Mouse (Mus musculus) lung, postnatal 14 days (tissue): ENCODE measurements around the gene Slc4a10.
"Not testable (repeated sequence)": the region's sequence is repeated elsewhere in the genome, so short reads cannot be mapped to it uniquely, and the experiment has no call there.

Source experiments
- DNase-seq: peaks from one replicate; pipeline ENCODE4 v3.0.0; 2021

Gene Slc4a10

DNA sequence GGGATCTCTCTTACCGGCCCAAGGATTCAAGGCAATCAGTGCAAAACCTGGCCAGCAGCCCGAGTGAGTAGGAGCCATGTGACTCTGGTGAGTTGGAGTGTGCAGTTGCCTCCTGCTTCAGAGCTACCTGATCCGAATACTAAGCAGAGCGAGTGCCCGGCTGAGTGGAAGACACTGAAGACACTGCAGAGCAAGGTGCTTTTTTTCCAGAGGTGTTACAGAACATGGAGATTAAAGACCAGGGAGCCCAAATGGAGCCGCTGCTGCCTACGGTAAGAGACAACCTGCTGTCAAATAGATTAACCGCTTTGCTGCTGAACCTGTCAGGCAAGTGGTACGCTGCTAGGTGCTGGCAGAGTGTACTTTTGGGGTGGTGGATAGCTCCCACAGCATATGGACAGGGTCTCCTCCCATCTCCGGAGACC, at the start of gene Slc4a10:
Gene Slc4a10, plus strand, starts transcription at position 42 of the 425 bp plus-strand sequence.
- no peak for DNase-seq

DNA sequence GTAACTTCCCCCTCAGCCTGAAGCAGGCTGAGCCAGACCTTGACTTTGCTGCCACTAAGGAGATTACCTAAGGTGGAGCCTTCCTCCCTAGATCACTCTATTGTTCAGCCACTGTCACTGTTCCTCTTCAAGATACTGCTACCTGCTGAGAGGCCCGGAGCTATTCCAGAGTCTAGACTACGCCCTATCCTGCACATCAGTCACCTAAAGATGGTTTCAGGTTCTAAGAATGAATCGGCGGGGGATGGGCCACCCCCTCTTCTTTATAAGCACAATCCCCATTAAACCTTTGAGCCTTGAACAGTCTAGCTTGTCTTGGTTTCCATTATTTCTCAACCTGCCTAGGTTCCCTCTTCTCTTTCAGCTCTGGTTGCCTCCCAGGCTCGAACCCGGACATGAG, 45.0 kb upstream of the Slc4a10 start:
- DNase-seq = not testable (repeated sequence)

DNA sequence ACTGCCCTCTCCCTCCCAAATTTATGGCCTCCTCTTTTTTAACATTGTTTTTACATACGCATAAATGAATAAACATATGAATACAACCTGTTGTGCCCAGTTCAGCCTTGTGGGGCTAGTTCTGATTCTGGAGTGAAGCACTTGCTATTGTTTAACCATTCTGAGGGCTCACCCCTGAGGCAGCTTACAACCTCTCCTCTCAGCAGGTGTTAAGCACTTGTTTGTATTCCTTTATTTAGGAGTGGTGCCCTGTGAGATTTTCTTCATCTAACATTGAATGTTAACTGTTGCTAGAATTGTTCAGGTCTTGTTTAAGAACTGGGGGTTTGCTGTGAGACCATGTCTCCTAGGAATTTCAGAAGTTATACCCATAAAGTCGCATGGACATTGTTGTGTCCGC, 28.1 kb upstream of the Slc4a10 start:
- DNase-seq = no peak

DNA sequence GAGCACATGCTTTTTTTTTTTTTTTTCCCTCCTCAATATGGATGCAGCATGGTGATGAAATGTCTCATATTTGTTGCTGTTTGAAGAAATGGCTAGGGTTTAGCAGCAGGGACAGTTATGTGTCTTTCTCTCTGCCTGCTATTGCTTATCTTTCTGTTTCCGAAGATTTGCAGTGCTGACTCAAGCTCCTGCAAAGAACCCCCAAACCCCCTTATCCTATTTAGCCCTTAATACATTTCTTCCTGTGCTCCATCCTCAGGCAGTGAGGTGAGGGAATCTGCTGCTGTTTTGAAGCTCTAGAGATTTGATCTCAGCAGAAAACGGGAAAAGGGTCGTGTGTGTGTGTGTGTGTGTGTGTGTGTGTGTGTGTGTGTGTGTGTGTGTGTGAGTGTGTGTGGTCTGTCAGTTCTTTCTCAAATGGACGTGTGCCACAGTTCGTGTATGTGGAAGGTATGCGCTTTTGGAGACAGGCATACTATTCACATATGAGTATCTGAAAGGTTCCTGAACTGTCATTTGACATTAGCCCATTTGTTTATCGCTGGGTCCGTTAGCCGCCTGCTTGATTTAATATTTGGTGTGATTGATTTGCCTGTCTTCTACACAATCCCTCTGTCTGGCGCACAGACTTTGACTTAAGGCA, 720 bp downstream of the Slc4a10 start:
- no peak for DNase-seq

DNA sequence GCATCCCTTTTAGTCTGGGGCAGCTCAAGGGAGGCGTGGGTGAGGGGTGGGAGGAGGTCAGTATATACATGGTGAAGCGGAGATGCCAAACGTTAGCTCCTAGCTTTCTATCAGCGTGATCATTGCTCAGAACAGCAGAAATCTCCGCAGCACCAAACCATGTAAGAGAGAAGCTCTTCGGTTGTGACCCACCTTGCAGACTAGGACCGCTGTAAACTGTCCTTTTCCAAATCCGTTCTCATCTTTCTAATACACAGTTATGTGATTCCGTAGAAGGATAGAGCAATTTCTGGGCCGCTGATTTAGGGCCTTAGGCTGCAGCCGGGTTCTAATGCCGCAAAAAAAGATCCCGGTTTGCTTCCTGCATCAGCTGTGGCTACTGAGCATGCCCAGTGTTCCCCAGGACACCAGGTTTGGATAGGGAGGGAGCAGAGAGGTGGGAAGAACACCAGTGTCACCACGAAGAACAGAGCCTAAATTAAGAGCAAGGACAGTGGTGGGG, 1.3 kb downstream of the Slc4a10 start:
- no peak for DNase-seq

DNA sequence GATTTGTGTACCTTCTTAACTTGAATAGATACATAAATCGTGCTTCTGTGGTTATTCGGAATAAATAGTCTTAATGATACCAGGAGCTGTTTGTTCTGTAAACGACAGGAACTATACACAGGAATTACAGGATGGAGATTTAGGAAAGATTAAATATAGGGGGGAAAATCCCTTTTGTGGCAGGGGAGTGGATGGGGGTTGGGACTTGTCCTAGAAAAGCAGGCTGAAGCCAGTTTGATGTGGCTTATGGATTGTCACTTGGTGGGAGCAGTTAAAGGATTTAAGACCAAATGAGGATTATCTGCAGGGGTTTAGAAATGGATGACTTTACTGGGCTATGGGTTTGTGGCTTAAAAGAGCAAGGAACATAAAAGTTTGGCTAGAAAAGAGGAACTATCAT, 1.9 kb downstream of the Slc4a10 start:
- DNase-seq = no peak

DNA sequence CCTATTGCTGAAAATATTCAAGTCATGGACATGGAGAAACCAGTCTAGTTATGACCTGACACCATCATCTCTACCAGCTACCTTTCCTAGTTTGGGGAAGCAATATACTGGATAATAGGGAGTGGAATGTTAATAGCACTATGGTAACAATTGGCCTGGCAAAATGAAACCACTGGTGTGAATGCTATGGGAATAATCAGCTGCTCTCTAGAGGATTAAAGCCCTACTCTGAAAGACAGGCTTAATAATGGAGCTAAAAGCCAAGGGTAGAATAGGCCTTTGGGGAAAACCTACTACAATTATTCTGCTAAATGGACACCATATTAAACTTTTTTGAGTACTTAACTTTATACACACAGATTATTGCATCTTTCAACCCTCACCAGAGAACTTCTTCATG, 30.2 kb downstream of the Slc4a10 start:
- DNase-seq = no peak

DNA sequence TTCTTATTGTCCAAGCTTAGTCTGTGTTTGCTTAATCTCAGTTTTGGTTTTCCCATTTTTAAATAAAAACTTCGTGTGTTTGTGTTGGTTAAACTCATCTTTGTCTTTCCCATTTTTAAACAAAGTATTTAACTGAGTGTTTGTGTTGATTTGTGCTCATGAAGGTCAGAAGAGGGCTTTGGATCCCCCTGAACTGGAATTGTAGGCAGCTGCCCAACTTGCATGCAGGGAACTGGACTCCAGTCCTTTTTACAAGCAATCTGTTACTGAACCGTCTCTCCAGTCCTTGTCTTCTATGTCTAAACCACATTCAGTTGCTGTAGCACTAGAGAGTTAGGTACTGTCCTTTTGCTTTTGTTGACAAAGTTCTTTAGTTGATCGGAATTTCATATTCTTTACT, 41.3 kb downstream of the Slc4a10 start:
- DNase-seq = no peak

DNA sequence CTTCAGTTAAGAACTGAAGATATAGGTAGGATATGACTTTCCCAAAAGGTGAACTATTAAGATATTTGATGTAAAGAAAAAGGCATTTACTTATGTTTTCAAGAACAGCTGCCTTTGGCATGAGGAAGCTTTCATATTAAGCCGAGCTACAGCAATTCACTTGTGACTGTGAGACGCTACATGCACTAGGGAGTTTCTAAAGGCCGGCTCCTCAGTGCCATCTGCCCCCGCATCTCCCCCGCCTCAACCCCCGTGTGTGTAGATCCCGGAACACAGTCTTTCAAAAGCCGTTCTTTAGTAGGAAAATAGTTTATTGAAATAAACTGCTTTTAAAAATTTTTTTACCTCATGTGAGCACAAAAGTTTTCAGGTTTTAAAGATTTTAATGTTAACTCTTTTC, 42.5 kb downstream of the Slc4a10 start:
- no peak for DNase-seq

DNA sequence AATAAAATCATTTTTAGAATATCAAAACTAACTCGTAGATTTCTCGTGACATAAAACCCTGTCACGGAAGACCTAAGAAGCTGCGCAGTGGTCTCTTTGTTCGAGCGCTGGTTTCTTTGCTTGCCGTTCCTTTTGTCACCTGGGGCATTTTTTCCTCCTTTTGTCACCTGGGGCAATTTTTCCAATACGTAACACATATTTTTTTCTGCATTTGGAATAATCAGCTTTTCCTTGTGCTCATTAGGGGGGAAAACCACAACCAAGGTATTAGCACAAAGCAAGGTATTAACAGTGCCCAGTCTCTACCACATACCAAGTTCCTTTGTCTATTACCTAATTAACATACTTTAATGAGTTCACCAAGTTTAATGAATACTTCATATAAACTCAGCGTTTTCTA, 42.9 kb downstream of the Slc4a10 start:
- no peak for DNase-seq

DNA sequence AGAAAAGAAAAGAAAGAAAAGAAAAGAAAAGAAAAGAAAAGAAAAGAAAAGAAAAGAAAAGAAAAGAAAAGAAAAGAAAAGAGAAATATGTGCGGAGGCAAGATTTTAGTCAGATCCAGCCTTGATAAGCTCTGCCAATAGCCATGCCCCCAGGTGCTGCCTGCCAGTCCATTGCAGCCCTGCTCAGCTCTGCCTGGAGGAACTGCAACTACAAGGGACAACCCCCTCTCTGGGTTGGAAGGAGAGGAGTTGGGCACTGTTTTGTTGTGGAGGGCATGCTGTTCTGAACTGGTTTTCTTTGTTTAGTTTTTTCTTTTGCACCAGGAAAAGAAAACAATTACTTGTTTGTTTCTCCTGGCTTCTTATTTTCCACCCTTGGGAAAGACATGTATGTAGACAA, 54.3 kb downstream of the Slc4a10 start:
- DNase-seq = no peak

DNA sequence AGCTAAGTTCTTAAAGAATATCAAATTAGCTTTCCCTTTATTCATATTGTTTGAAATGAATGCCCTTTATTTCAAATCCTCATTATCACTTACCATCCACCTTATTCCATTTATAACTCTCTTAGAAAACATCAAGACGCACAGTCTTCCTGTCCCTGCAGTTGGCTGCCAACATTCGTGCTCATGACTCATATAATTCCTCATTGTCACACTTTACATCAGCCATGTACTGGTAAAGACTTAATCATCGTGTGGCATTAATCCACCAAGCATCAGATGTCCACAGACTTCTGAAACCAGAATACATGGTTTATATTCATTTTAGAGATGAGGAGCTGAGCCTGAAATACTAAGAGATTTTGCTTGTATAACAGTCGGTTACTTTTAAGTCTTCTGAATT, 69.1 kb downstream of the Slc4a10 start:
- DNase-seq = no peak

DNA sequence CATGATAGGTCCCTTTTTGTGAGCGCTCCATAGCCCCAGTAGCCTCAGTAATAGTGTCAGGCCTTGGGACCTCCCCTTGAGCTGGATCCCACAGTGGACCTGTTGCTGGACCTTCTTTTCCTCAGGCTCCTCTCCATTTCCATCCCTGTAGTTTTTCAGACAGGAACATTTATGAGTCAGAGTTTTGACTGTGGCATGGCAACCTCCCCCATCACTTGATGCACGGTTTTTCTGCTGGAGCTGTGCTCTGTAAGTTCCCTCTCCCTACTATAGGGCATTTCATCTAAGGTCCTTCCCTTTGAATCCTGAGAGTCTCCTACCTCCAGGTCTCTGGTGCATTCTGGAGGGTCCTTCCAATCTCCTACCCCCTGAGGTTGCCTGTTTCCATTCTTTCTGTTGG, 83.7 kb downstream of the Slc4a10 start:
- DNase-seq = no peak

DNA sequence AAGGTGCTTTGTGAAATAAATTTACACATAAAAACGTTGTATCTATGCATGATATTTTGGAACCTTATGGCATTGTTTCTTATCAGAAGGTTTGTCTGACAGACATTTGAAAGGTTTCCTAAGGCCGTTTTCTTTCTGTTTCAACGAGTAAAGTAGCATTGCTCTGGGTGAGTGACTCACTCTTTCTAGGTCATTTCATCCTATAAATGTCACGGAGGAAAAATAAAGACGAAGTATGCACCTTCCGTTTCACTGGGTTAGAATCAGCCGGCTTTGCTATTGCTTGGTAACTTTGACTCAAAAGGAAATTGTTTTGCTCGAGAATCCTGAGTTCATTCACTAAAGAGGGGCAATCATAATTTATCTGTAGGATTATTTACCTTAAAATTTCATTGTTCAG, 88.6 kb downstream of the Slc4a10 start:
- no peak for DNase-seq

DNA sequence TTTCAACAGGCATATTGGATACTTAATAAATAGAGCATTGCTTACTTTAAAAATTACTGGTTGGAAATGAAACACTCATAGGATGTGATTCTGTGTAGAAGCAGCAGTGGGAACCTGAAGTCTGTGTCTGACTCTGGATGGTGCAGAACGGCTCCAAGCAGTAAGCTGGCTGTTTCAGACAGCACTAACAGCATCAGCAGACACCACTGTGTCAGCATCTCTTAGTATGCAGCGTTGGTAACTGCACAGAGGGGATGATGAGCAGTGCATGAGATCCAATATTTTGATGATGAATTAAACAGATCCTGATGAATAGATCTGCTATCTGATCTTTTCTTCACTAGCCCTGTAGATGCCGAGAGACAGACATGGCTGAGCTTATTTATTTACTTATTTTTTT, 101.4 kb downstream of the Slc4a10 start:
- DNase-seq = no peak

DNA sequence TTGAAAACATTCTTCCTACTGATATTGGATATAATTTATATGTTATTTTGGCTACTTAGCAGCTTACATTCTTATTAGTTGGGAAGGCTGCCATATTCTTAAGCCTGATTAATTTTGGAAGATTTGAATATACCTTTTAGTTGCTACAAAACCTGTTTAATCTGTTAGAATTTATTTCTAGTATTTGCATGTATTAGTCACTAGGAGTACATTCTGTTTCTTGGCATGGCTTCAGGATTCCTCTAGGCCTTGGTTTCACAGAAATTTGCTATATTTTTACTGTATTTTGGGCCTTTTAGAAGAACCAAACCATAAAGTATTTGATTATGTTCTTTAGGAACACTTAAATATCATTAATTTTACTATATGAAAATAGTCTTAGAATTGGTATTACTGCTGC, 103.2 kb downstream of the Slc4a10 start:
- no peak for DNase-seq

DNA sequence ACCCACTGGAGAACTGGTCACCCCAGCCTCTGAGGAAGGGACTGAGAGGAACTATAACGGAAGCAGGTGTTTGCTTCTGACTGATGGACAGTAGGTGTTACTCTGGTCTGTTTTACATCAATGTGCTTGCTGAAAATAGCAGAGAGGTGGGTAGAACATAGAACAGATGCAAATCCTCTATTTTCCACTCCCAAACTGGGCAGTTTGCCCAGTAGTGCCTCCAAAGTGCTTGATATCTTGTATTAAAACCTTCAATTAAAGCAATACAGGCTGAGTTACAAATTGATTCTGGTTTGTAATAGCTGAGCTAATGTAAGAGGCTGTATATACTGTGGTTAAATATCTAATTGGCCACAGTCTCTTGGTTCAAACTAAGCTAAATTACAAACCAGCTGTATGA, 104.6 kb downstream of the Slc4a10 start:
- no peak for DNase-seq

DNA sequence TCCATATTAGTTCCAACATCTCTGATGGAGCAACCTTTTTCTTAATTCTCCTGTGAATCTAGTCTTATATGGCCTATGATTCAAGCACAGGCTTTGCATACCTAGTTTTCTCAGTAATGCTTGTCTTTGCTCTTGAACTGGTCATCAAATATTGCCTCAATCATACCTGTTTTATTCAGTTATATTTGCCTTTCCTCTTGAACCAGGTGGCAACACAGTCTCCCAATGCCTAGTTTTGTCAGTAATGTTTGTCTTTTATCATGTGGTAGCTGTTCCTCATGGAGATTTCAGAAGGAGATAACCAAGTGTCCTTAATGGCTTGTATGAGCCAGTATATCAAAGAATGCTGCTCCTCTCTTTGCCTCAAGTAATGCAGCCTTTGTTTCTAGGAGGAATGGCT, 163.8 kb downstream of the Slc4a10 start:
- no peak for DNase-seq

DNA sequence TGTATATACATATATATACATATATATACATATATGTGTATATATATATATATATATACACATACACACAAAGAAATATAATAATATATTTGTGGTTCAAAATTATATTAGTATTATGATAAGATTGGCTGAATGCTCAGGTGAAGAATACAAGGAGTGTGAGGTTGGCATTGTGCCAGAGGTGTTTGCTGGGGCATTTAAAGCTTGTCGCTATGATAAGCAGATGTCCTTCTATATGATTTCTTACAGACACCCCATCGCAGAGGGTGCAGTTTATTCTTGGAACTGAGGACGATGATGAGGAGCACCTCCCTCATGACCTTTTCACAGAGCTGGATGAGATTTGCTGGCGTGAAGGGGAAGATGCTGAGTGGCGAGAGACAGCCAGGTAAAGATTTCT, 164.8 kb downstream of the Slc4a10 start:
- DNase-seq = no peak

DNA sequence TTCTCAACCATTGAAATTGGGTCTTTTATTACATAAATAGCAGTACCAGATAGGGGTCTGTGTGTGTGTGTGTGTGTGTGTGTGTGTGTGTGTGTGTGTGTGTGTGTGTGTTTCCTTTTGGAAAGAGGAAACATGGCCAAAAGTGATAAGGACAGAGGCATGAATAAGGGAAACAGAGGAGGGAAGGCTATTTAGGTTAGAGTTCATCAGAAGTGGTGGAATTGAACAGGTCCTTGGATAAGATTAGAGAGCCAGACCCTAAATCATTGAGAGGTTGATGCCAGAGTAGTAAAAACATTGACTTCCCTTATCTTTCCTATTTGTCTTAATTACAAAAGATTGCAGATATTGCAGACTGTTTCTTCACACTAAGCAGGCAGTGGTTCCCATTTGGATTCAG, 181.3 kb downstream of the Slc4a10 start:
- no peak for DNase-seq

DNA sequence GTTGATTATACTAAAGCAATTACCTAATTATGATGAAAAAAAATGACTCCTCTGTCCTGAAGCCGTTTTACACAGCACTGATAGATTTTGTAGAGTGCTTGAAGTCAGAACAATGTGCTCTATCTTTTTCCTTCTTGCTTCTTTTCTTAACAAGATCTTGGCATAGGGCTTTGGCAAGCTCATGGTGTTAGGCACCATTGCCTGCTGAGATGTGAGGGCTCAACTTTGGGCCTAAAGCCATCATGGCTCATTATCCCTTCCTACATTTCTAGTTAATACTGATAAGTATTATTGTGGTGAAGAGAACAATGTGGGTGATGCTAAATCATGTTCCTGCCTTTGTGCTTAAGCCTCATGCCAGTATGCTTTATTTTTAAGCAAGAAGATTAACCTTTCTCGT, 185.0 kb downstream of the Slc4a10 start:
- no peak for DNase-seq

DNA sequence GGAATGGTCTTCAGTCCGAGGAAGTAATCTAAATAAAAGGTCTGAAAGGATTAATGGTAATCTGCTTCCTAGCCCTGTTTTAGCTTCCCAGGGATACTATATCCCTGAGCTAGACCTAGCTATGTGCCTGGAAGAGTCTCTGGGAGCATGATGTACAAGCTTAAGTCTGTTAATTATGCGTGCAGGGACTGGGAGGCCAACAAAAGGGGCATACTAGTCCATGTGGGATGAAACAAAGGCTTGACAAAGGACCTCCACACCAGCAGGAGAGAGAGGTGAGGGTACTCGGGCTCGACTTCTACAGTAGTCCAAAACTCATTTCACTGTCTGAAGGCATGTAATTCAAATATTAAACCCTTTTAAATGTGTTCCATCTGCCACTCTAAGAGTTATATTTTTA, 197.9 kb downstream of the Slc4a10 start:
- no peak for DNase-seq

DNA sequence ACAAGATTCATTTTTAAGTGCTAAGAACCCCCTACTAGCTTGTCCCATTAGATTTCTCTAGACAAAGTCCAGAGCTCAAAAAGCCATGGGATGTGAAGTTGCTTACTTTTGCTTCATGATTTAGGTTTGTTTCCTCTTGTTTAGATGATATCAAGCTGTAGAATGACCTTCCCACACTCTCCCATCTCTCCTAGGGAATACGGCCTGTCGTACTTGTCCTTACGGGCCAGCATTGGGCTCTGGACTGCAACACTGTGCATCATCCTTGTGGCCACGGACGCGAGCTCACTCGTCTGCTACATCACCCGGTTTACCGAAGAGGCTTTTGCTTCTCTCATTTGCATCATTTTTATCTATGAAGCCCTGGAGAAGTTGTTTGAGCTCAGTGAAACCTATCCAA, 222.2 kb downstream of the Slc4a10 start:
- DNase-seq = no peak

DNA sequence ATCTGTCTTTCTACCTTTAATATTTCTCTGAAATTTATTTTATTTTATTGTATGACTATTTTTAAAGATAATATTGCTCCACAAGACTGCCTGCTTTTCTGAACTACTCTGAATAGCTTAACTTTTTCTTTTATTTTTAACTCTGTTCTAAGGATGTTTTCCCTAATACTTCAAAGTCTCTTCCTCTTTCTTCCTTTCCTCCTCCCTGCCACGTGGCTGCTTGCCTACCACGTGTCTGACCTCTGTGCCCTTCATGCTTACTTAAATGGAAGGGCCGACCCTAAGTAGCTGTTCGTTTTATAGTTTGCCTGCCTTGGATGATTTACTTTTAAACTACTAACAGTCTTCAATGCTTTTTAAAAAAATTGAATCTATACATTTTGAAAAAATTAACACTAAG, 225.6 kb downstream of the Slc4a10 start:
- no peak for DNase-seq

DNA sequence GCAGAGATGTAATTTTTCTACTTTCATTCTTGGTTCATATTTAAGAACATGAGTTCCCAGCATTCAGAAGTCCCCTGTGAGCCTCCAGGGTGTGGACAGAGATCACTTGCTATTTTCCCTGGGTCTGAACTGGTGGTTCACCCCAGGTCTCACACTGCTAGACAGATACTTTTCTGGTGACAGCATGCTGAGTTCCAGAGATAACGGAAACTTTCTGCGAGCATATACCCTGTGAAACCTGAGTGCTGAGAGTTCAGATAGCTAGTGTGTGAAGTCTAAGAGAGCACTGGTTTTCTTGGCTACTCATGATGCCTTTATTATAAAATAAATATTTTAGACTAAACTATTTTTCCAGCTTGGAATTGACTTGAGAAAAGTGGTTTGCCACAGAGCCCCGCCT, 232.5 kb downstream of the Slc4a10 start:
- no peak for DNase-seq

DNA sequence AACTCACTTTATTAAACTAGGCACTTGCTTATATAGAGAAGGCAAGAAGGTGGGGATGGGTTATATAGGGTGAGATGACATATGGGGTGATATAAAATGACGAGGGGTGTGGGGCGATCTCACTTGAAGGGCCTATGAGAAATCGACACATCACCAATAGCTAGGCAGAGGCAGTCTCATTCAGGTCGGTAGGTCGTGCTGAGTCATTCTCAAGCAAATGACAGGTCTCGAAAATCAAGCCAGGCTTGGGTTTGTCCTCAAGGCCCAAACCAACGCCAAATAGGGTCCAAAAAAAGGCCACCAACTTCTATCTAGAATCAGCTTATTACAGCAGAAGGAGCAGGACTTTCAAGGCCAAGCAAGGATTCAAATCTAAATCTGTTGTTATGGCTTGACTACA, 233.5 kb downstream of the Slc4a10 start:
- no peak for DNase-seq
